Mouse (Mus musculus) thymus, adult 2 months (tissue): ENCODE data around the gene C9.

Experiments
- CTCF ChIP-seq: fragments of 200-500 bp; IDR thresholded peaks from 2 replicates; pipeline ENCODE4 v1.5.1; 2012; ENCODE audit warnings: mild to moderate bottlenecking, control low read depth, low read length, moderate library complexity, borderline replicate concordance; ENCODE audit not compliant: control insufficient read depth, poor library complexity, insufficient read depth; ENCODE audit errors: extremely low read depth
- POLR2A ChIP-seq: fragments of 200-500 bp; IDR thresholded peaks from 2 replicates; pipeline ENCODE4 v1.6.1; 2012; ENCODE audit warnings: mild to moderate bottlenecking, low read length, control low read depth, moderate library complexity; ENCODE audit not compliant: control insufficient read depth, poor library complexity, insufficient read depth; ENCODE audit errors: extremely low read depth

GRCm38 (mm10) chr15:6469384-6469783 is 24.3 kb downstream of the C9 start:
- no peak for TF ChIP-seq CTCF
- no peak for TF ChIP-seq POLR2A
